Mouse (Mus musculus): ENCODE measurements at regions not wholly inside any gene's neighbourhood (a gene's known extent, or its start where the extent isn't known, plus 50 kb on each side); places are given as distances from the start of the nearest gene placed in this dataset.

GRCm38 (mm10) chr13:59228059-59228830, 356.8 kb downstream of the Agtpbp1 start:
- DNase-seq (ENCODE audit: low spot score) = peak; percentile 86

- DNase-seq (ENCODE audit: low spot score) = no peak
Measured at GRCm38 (mm10) chr13:59227523-59228058, 357.4 kb downstream of the Agtpbp1 start.

- DNase-seq (ENCODE audit: low spot score) = no peak
Measured at GRCm38 (mm10) chr13:59220587-59220986, 364.4 kb downstream of the Agtpbp1 start.

GRCm38 (mm10) chr13:59220156-59220555, 364.9 kb downstream of the Agtpbp1 start:
- no peak for DNase-seq (ENCODE audit: low spot score)

DNA sequence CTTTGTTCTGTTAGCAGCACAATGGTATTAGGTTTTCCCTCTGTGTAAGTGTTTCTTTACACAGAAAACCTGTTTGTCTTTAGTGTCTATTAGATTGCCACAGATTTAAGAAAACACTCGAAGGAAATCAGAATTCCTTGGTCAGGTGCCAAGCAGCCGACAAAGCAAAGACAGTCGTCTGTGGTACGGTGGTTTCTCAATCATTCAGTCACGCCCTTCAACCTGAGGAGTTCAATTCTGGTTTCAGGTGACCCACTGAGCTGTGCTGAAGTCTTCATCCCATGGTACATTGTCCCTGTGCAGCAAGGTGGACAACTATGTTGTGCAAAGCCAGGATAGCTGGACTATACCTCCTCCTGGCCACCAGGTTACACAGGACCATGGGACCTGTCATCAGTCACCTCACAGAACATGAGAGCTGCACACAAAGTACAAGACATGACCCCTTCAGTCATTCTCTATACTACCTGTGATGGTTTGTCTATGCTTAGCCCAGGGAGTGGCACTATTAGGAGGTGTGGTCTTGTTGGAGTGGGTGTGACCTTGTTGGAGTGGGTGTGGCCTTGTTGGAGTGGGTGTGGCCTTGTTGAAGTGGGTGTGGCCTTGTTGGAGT, 368.2 kb downstream of the Agtpbp1 start:
- peak; percentile 31 for DNase-seq (ENCODE audit: low spot score)

- no peak for DNase-seq (ENCODE audit: low spot score)
Measured at GRCm38 (mm10) chr13:59212296-59212701, 372.7 kb downstream of the Agtpbp1 start.

- DNase-seq (ENCODE audit: low spot score) = no peak
Measured at GRCm38 (mm10) chr13:59210828-59211227, 374.2 kb downstream of the Agtpbp1 start.

GRCm38 (mm10) chr13:59206186-59206585, 378.8 kb downstream of the Agtpbp1 start:
- DNase-seq (ENCODE audit: low spot score) = no peak

GRCm38 (mm10) chr13:59204506-59204905, 380.5 kb downstream of the Agtpbp1 start:
- DNase-seq (ENCODE audit: low spot score) = no peak

DNA sequence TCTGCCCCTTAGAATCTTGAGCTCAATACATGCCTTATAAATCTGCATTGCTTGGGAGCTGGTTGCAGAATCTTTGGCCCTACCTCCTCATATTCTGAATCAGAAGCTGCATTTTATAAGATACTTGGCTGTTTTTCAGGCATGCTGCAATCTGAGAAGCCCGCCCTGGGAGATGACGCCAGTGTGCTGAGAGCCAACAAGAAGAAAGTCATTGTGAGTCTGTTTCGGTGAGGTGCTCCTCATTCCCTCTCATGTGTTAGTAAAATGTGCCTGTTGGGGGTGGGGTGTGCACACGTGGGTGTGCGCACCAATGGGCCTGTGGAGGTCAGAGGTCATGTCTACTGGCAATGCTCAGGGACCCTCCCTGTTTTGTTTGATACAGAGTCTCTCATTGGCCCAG, 388.7 kb downstream of the Agtpbp1 start:
- DNase-seq (ENCODE audit: low spot score) = no peak

GRCm38 (mm10) chr13:59188431-59188830, 382.1 kb downstream of the Ntrk2 start:
- DNase-seq (ENCODE audit: low spot score) = no peak

Data from lung, postnatal 25 days (tissue).